Mouse (Mus musculus) myocyte (in vitro differentiated cells): ENCODE results near the gene A730061H03Rik.

Experiments used
- CEBPB ChIP-seq: IDR thresholded peaks from 2 replicates; pipeline ENCODE4 v1.6.1; 2011; ENCODE audit warnings: mild to moderate bottlenecking, moderate library complexity; ENCODE audit not compliant: poor library complexity, insufficient read depth, severe bottlenecking
- E2F4 ChIP-seq: IDR thresholded peaks from one replicate; pipeline ENCODE4 v1.6.1; 2011; ENCODE audit warnings: mild to moderate bottlenecking, control low read depth, moderate library complexity; ENCODE audit not compliant: insufficient read depth
- MAX ChIP-seq: IDR thresholded peaks from one replicate; pipeline ENCODE4 v1.6.1; 2011; ENCODE audit warnings: low read depth, mild to moderate bottlenecking, control low read depth
- MYOD1 ChIP-seq, 3 experiments: IDR thresholded peaks; one replicate each; pipeline ENCODE4 v1.6.1; 2011; ENCODE audit warnings: control low read depth in 2 of 3, low read depth in 2 of 3, mild to moderate bottlenecking in 2 of 3, moderate library complexity in 1 of 3; ENCODE audit not compliant: insufficient read length in 2 of 3, control insufficient read depth in 1 of 3
- MYOG ChIP-seq, 3 experiments: IDR thresholded peaks; one replicate each; pipeline ENCODE4 v1.6.1; 2011; ENCODE audit warnings: control low read depth in 2 of 3, low read depth in 2 of 3, mild to moderate bottlenecking in 2 of 3; ENCODE audit not compliant: insufficient read length in 2 of 3, control insufficient read depth in 1 of 3, insufficient read depth in 1 of 3
- POLR2A ChIP-seq: IDR thresholded peaks from one replicate; pipeline ENCODE4 v1.6.1; 2011; ENCODE audit warnings: low read depth, mild to moderate bottlenecking, control low read depth, moderate library complexity; ENCODE audit not compliant: insufficient read length
- POLR2AphosphoS2 ChIP-seq: IDR thresholded peaks from one replicate; pipeline ENCODE4 v1.6.1; 2011; ENCODE audit warnings: low read depth, control low read depth; ENCODE audit not compliant: insufficient read length
- REST ChIP-seq: IDR thresholded peaks from one replicate; pipeline ENCODE4 v1.6.1; 2011; ENCODE audit warnings: mild to moderate bottlenecking, control low read depth, moderate library complexity; ENCODE audit not compliant: insufficient read depth, insufficient read length
- SRF ChIP-seq: IDR thresholded peaks from one replicate; pipeline ENCODE4 v1.6.1; 2011; ENCODE audit warnings: low read depth; ENCODE audit not compliant: control insufficient read depth, insufficient read length
- TCF12 ChIP-seq: IDR thresholded peaks from one replicate; pipeline ENCODE4 v1.6.1; 2011; ENCODE audit warnings: mild to moderate bottlenecking, control low read depth; ENCODE audit not compliant: poor library complexity, insufficient read depth, severe bottlenecking
- TCF3 ChIP-seq: IDR thresholded peaks from one replicate; pipeline ENCODE4 v1.6.1; 2011; ENCODE audit warnings: low read depth, control low read depth; ENCODE audit not compliant: insufficient read length
- USF1 ChIP-seq: IDR thresholded peaks from one replicate; pipeline ENCODE4 v1.6.1; 2011; ENCODE audit warnings: low read depth, mild to moderate bottlenecking, control low read depth, moderate library complexity

DNA sequence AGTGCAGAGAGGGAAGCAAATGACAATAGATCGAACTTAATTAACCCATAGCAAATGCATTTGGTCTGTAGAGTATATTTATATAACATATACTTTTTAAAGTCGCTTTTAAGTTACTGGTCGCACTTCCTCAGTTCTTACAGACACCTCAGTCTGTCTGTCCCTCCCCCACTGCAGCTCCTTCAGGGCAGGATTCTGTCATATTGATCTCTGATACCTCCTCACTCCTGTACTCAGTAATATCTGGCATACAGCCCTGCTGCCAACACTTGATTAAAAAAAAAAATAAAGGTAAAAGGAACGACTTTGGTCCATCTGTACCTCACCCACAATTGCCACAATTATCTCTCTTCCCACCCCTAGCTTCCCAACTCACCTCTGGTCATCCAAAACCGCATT is 24.1 kb upstream of the A730061H03Rik start:
- TF ChIP-seq MAX (no peak), MYOG (IDR thresholded peaks at IDR 0.05; ENCODE audit: control insufficient read depth in 1 of 3, insufficient read depth in 1 of 3, insufficient read length in 2 of 3, low read depth in 2 of 3) (no peak), POLR2AphosphoS2 (no peak), E2F4 (no peak), POLR2A (no peak), CEBPB (no peak), REST (no peak), USF1 (no peak), MYOD1 (IDR thresholded peaks at IDR 0.05; ENCODE audit: control insufficient read depth in 1 of 3, insufficient read length in 2 of 3, low read depth in 2 of 3) (no peak), TCF12 (no peak), SRF (no peak), TCF3 (no peak)
